Mouse (Mus musculus): Measurements from ENCODE around the gene Tbc1d1. TPM values are rescaled to one million over a fixed set of nuclear protein-coding genes. Genes with fewer than 3 reads are reported as not detected.

Gene Tbc1d1
- total RNA-seq, 2 experiments from 2014 or later = 39.3 to 77.3 TPM

- DNase-seq = peak; percentile 51
Measured at GRCm38 (mm10) chr5:64206875-64207274, 50.8 kb downstream of the Tbc1d1 start.

DNA sequence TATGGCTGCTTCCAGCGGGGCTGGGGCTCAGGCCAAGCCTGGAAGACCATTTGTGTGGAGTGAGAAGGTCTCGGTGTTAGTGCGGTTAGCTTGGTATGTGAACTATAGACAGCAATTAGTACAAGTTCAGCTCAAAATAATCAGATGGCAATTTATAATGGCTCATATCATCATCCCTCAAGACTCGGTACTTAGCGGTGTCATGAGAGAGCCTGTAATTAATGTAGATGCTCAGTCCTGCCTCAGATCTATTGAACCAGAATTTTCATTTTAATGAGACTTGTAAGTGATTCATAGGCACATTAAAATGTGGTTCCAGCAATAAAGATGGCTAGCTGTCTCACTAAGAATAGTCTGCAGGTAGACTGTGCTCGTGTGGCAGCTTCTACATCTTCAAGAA is 51.7 kb downstream of the Tbc1d1 start:
- DNase-seq = no peak

DNA sequence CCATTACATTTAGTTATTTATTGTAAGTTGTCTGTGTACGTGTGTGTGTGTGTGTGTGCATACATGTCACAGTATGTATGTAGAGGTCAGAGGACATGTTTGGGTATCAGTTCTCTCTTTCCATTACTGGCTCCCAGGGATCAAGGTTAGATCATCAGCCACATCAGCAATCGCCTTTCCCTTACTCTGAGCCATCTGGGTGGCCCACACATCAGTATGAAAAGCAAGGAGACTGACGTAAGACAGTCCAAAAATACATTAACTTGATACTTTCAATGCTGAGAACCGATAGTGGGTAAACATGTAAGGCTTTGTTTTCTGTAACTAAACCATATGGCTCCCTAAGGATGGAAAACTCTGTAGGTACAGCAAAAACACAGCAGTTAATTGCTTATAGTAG is 54.7 kb downstream of the Tbc1d1 start:
- no peak for DNase-seq

DNA sequence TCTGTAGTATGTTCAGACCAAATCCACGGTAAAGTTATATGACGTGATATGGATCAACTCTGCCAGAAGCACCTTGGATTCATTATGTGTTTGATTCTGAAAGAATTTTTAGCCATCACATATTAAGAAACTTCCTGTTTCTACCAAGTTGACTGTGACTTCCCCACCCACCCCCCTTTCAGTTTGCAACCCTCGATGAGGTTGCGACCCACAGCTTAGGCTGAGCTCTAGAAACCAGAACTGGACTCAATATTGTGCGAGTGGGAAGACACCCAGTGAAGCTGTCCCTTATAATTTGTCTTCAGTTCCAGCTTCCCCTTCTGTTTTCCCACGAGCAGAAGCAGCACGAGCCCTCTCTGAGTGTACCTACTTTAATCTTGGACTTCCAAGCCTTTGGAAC is 55.2 kb downstream of the Tbc1d1 start:
- DNase-seq = no peak

GRCm38 (mm10) chr5:64212206-64212605 is 56.1 kb downstream of the Tbc1d1 start:
- no peak for DNase-seq

GRCm38 (mm10) chr5:64212619-64213018 is 56.5 kb downstream of the Tbc1d1 start:
- no peak for DNase-seq

DNA sequence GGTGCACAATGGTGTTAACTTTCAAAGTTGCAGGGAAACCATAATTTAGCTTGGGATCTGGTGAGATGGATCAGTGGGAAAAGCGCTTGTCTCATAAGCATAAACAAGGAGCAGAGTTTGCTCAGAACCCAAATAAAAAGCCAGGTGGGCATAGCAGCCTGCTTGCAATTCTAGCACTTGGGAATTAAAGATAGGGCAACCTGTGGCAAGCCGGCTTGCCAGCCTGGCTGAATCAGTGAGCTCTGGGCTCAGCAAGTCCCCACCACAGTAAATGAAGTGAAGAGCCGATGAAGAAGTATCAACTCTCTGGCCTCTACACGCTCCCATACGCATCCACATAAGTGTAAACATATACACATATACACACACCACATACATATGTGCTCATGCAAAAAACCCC is 59.7 kb downstream of the Tbc1d1 start:
- DNase-seq = no peak

- no peak for DNase-seq
Measured at GRCm38 (mm10) chr5:64216326-64216725, 60.2 kb downstream of the Tbc1d1 start.

DNA sequence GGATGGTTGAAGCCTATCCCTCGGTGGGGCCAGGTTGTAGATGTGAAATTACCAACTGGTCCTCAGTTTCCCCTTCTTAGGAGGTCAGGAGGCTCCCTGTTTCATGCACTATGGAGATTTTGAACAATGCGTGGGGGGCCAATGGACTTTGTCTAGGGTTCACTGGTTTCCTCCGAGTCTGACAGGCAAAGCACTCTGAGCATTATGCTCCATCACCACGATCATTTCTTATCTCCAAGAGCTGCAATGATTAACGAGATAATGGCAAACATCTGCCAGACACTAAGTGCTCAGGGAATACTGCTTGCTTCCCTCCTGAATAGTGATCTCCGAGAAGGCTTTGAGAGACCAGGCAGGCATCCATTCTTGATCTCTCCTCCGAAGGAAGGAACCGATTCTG is 61.2 kb downstream of the Tbc1d1 start:
- DNase-seq = no peak

GRCm38 (mm10) chr5:64217816-64218602 is 61.9 kb downstream of the Tbc1d1 start:
- no peak for DNase-seq

GRCm38 (mm10) chr5:64218603-64218999 is 62.5 kb downstream of the Tbc1d1 start:
- no peak for DNase-seq

DNA sequence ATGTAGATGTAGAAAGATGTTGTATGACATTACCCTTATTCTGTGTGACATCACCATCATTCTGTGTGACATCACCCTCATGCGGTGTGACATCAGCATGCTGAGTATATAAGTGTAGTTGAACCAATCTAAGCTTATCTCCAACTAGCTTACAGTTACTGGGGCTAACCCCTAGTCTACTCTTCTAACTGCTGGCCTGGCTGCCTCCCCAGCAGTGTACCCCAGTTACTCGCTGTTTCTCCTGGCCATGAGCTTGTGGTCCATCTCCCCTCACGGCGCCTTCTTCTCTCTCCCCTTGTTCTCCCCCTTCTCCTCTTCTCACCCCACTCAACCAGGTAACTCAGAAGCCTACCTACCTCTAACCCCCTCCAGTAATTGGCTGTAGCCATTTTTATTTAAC is 64.7 kb downstream of the Tbc1d1 start:
- DNase-seq = no peak

DNA sequence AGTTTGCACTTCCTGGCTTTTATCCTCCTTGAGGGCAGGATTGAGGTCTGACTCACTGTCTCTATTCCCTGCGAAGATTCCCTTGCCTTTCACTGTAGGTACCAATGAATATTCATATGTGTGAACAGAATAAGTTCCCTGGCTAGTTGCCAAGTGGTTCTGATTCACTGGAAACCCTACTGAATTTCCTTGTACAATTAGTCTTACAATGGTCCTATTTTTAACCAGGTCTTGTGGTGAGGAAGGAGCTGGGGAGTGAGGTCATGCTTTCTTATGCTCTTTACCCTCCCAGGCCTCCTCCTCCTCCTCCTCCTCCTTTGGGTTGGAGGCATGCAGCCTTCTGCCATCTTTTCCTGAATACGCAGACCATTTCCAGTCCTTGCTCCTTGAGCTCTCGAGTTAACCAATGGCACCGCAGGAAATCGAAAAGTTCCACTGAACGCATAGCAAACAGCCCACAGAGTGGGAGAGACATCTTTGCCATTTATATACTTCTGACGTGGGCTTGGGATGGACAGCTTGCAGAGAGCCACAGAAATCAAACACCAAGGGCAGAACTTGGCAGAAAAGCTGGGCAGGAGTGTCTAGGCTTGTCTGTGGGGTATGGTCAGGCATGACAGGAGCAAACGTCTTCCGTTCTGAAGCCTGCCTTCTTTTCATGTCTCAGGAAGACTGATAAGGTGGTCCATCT is 68.8 kb downstream of the Tbc1d1 start:
- DNase-seq = no peak

DNA sequence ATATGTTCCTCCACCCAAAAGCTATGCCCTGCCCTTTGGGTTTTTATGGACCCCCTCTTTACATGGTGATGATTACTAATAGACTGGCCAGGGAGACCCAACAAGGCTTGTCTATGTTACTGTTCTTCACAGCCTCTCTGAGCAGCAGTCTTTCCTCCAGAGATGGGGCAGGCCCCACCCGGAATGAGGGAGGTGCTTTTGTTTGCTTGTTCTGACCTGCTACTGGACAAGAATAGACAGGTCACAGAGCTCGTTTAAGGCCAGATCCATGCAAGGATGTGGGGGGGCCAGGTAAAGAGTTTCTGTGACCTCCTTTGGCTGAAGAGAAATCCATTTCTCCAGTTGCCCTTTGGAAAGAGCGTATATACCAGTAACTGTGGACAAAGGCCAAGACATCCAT is 72.1 kb downstream of the Tbc1d1 start:
- no peak for DNase-seq

DNA sequence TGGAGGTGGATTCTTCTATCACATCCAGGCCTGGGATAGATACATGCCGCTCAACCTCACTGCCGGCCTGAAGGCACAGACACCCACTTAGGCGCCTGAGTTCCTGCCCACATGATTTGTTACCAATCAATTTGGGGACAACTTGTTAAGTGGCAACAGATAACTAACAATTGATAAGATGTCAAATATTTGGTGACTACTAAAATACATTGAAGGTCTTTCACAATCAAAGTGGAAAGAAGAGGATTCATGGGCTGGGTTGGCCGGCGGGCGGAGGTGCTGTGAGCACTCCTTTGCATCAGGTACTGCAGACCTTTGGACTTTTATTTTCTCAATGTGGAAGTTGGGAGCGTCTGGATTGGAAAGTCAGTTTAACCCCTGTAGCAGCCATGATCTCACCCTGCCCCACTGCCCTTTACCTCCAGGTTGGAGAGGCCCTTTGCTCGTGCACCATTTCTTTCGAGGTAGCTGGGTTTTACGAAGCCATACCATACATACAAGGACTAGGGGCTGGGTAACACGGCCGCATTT is 73.3 kb downstream of the Tbc1d1 start:
- DNase-seq = no peak

DNA sequence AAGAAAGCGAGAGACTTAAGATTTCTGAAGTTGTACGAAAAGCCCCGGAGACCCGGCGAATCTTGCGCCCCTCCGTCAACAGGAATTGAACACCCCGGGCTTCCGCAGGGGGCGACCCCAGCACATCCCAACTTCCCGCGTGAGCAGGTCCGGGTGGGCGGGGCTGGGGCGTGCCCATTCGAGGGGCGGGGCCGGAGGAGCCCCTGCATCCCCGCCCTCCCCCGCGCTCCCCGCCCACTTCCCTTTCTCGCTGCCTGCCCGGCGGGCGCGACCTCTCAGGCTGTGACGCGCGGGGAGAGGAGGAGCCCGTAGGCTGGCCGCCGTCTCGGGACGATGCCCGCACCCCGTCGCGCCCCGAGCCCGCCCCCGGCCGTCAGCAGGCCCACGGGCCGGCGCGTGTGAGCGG is 74.0 kb downstream of the Tbc1d1 start:
- peak; percentile 93 for DNase-seq

- no peak for DNase-seq
Measured at GRCm38 (mm10) chr5:64230507-64231041, 74.5 kb downstream of the Tbc1d1 start.

- no peak for DNase-seq
Measured at GRCm38 (mm10) chr5:64232872-64233271, 76.8 kb downstream of the Tbc1d1 start.

DNA sequence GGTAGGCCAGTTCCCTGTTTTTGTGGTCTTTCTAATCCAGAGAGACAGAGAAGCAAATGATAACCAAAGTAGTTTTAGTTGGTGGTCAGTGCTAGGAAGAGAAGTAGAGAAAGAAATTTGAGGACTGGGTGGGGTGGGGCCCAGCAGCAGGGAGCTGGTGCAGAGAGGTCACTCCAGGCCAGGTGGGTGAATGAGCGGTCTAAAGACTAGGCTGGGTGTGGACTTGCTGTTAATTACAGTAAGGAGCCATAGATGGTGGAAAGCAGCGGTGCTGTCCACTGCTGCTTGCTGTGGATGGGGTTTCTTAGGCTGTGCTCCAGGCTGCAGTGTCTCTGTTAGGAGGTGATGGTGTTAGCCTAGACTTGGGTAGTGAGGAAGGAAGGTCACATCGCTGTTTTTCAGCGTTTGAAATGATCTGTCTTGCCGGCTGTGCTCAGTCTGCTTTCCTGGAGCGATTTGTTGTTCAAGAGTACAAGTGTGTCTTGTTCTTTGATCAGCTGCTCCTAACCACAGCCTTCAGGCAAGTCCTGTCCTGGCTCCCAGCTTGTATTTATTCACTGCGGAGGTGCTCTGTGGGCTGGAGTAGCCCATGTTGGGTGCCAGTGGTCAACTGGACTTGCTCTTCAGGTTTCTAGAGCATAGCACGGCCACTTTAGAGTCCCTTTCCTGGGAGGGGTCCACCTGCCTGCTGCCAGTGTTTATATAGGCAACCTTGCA is 78.3 kb downstream of the Tbc1d1 start:
- no peak for DNase-seq

DNA sequence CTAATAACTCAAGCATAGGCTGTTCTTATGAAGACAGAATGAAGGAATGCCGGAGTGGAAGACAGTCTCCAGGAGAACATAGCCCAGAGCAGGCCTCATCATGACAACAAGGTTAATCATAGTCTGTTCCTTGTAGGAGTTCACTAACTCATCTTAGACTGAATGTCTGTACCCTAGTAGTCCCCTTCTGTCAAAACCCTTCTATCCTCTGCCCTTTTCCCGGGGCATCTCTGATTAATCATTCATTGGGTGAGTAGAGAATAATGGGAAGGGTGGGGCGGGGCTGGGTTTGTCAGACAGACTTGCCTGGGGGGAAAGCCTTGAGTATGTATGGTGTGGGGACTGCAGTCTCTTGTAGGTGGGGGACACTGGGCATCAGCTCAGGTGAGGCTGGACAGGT is 79.1 kb downstream of the Tbc1d1 start:
- no peak for DNase-seq

DNA sequence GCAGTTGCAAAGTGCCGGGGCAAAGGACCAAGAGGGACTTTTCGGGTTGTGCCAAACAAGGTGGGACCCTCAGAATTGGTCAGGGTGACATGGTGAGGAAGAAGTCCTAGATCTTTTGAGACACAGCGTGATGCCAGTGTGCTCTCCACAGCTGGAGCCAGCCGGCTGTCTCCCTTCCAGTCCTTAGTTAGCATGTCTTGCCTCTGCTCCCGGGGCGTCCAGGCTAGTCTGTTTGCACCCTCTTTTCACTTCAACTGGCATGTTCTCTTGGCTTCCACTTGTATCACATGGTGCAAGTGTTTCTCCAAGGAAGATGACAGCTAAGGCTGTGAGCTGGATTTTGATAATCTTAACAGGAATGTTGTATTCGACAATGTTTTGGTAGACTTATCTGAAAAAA is 80.5 kb downstream of the Tbc1d1 start:
- DNase-seq = no peak

DNA sequence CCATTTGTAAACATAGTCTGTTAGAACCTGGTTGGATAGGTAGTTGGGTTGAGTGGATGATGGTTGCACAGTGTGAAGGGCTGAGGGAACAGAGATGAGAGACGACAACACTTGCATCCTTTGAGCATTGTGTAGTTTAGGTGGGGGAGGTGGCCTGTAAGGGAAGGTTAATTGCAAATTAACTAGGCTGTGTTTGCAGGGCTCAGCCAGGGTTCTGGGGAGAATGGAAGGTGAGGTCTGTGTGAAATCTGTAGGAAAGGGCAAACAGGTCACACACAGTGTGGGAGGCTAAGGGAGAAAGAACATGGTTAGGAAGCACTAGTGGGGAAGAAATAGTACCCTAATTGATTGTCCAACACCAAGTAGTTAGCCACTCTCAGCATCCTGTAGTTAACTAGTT is 81.2 kb downstream of the Tbc1d1 start:
- no peak for DNase-seq

DNA sequence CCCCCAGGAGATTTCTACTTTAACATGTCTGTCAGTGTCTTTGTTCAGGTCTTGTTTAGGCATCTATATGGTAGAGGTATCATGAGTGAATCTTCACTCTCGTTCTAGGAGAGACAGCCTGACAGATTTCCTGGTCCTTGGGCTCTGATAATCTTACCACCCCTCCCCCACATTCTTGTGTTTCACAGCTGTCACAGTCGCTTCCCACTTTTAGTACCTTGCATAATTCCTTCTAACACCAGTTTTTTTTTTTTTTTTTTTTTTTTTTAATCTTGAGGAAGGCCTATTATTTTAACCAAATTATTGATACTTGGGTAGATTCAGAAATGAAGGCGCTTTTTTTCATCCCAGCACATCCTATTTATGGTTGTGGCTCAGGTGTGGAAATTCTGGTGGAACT is 81.6 kb downstream of the Tbc1d1 start:
- DNase-seq = no peak
